Mouse (Mus musculus): ENCODE data around the gene Ints14. TPM values are rescaled to one million over a fixed set of nuclear protein-coding genes. Genes with fewer than 3 reads are reported as not detected.

The Ints14 gene
- 10 to 100 TPM; 17.3 to 20.8 TPM for total RNA-seq (2021)
- long read RNA-seq, transcript Ints14-202 (13 exons, 2,820 nt): major isoform, 17 of 22 reads
- long read RNA-seq, partial matches to known transcripts: 3 of 22 reads
- long read RNA-seq, other reads (novel, unspliced or antisense): 1 of 22 reads

DNA sequence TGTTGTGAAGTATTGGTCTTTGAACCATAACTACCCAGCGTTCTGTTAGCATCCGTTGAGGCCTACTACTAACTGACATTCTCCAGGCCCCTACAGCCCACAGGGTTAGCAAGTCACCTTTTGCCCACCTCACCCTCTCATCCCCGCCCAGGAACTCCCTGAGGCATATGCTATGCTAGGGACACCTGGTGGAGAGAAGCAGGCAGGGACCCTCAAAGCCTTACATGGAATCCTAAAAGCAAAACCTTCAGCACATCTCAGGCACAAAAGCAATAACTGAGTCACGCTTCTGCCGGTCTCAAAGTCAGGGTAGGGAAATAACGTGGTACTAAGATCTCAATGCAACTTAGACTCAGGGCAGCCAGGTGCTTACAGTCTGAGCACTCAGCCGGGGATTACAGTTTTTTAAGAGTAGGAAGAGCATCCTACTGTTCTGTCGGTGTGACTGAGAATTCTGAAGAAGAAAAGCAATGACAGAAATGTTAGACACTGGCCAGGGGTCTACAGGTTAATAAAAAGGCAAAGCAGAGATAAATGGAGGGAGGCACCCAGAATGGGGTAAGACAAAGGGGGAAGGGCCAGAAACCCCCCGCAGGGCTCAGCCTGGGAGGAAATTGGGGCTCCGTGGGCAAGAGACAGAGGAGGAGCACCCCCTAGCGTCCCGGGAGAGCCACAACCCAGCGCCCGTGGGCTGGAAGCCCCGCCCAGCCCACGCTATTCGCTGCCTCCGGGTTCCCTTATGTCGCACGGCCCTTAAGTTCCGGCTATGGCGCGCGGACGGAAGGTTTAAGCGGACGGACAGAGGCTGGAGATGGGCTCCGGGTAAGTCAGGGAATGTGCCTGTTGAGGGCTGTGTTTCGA, at the start of gene Ints14:
TSS of gene Ints14 (plus strand) at position 789 of the 861 bp plus-strand sequence.
- peak; percentile 93 to 98 for DNase-seq (ENCODE audit: low spot score in 2 of 2)

DNA sequence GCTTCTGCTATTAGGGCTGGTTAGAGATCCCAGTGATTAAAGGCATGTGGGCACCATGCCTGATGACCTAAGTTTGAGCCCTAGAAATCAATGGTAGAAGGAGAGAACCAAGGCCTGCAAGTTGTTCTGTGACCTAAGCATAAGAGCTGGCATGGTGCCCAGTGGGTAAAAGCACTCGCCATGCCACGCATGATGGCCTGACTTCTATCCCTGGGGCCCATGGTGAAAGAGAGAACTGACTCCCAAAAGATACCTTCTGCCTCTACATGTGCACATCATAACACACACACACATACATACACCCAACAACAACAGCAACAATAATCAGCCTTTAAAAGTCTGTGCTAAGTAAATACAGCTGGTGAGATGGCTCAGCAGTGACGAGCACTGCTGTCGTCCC, 47.3 kb upstream of the Ints14 start:
- no peak for DNase-seq (ENCODE audit: low spot score in 2 of 2)

DNA sequence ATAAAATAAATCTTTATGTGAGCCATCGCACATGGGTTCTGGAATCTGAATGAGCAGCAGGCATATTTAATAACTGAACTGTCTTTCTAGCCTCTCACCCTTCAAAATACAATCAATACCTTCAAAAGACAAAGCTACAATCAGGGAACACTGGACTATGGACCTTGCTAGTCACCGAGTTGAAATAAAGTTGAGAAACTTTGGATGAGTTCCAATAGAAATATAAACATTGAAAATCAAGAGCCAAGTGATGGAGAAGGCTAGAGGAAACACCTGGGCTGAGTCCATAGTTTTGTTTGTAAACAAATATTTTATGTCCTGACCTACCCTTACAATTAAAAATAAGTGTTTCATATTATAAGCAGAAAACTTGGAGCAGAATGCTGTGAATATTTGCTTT, 46.7 kb upstream of the Ints14 start:
- no peak for DNase-seq (ENCODE audit: low spot score in 2 of 2)

- DNase-seq (ENCODE audit: low spot score in 2 of 2): no peak
Observed at GRCm38 (mm10) chr9:64914629-64915028, 46.1 kb upstream of the Ints14 start.

DNA sequence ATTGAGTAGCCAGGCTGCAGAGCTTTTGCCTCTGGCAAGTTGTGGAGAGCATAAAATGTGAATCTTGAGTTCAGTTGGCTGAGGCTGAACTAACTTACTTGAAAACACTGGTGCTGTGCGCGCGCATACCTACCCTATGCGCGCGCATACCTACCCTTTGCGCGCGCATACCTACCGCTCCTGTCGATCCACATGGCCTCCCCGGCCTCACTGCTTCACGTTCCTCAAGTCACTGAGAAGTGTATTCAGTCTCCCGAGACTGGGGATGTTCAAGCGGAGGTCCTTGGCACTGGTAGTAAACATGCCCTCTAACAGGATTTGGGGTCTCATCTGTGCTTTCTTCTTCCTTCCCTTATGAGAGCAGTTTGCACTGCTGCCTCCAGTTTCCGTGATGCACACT, 42.1 kb upstream of the Ints14 start:
- DNase-seq (ENCODE audit: low spot score in 2 of 2): no peak

DNA sequence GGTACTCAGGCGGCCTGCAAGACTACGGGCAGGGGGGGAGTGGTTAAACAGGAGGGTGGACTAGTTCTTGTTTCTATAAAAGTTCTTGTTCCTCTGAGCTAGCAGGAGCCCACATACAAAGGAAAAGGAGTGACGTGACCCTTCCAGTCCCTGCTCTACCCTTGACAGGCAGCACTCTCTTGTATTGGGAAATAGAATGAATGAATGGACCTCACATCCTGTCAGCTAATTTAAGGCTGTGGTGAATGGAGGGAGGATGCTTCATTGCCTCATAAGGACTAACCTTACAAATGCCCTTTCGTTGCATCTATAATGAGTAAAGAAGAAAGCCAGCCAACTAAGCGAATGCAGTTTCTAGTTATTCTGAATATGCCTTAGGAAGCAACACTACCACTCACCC, 34.9 kb upstream of the Ints14 start:
- no peak for DNase-seq (ENCODE audit: low spot score in 2 of 2)

GRCm38 (mm10) chr9:64926201-64926991, 34.3 kb upstream of the Ints14 start:
- DNase-seq (ENCODE audit: low spot score in 2 of 2): peak; percentile 78 to 89

DNA sequence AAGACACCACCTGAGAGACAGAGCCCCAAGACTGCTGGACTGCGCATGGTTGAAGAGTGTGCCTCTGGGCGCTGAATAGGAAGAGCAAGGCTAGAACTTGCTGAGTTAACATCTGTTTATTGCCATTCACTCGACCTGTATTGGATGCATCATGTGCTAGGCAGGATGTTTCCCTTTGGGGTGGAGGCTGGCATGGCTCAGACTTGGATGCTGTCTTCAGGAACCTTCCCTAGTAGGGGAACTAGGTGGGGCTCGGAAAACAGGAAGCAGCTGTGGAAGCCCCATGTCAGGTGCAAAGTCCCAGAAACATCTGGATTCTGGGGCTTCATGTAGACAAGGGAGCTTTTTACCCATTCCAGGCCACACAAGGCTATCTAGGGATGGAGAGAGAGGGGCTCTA, 30.4 kb upstream of the Ints14 start:
- no peak for DNase-seq (ENCODE audit: low spot score in 2 of 2)

GRCm38 (mm10) chr9:64931751-64932610, 28.7 kb upstream of the Ints14 start:
- no peak for DNase-seq (ENCODE audit: low spot score in 2 of 2)

GRCm38 (mm10) chr9:64934015-64934754, 26.5 kb upstream of the Ints14 start:
- no peak for DNase-seq (ENCODE audit: low spot score in 2 of 2)

GRCm38 (mm10) chr9:64936508-64936907, 24.2 kb upstream of the Ints14 start:
- DNase-seq (ENCODE audit: low spot score in 2 of 2): peak; percentile 31 to 77

DNA sequence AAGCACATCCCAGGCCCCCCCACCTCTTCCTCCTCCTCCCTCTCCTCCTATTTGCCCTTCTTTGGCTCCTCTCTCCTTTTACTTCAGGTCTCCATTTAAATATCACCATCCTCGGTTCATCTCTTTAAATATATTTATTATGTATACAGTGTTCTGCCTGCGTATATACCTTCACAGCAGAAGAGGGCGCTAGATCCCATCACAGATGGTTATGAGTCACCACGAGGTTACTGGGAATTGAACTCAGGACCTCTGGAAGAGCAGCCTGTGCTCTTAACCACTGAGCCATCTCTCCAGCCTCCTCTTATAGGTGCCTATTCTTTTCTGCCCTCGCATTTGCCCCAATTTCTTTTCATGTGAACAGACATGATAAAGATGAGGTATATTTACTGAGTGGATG, 23.2 kb upstream of the Ints14 start:
- no peak for DNase-seq (ENCODE audit: low spot score in 2 of 2)

- DNase-seq (ENCODE audit: low spot score in 2 of 2): no peak
Observed at GRCm38 (mm10) chr9:64938535-64938934, 22.2 kb upstream of the Ints14 start.

- DNase-seq (ENCODE audit: low spot score in 2 of 2): no peak
Observed at GRCm38 (mm10) chr9:64939281-64939680, 21.4 kb upstream of the Ints14 start.

- no peak for DNase-seq (ENCODE audit: low spot score in 2 of 2)
Observed at GRCm38 (mm10) chr9:64939790-64940189, 20.9 kb upstream of the Ints14 start.

GRCm38 (mm10) chr9:64940731-64941346, 19.9 kb upstream of the Ints14 start:
- no peak for DNase-seq (ENCODE audit: low spot score in 2 of 2)

DNA sequence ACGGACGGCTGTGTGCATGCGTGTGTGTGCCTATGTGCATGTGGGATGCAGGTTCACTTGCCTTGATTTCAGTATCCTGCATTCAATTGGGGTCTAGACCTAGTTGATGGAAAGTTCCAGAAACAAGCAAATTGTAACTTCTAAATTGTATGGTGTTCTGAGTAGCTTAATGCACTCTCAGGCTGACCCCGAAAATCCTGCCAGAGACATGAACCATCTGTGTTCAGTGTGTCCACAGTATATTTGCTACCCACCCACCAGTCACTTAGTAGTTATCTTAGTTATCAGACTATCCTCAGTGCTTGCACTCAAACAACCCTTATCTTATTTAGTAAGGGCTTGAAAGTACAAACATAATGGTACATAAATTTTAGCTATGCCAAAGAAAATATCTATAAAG, 19.1 kb upstream of the Ints14 start:
- DNase-seq (ENCODE audit: low spot score in 2 of 2): no peak

DNA sequence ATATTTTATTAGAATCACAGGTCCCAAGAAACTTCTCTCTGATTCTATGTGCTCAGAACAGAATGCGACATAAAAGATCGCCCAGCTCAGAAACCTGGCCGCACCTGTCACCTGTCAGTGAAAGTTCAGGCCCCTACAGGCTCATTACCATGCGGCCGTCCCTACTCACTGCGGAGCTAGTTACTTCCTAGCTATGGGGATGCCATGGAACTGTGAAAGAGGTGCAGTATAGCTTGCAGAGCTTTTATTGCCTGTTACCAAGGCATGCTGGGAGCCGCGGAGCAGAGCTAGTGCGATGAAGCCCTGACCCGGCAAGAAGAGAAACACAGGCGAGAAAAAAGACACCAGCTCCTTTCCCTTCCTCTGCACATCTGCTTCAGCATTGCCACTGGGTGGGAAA, 16.7 kb upstream of the Ints14 start:
- no peak for DNase-seq (ENCODE audit: low spot score in 2 of 2)

- no peak for DNase-seq (ENCODE audit: low spot score in 2 of 2)
Observed at GRCm38 (mm10) chr9:64947483-64948095, 13.1 kb upstream of the Ints14 start.
